Mouse (Mus musculus) stomach, embryonic 14.5 days (tissue): Measurements from ENCODE around the gene Adgrg2. TPM values are rescaled to one million over a fixed set of nuclear protein-coding genes. Genes with fewer than 3 reads are reported as not detected.

Source experiments
- ATAC-seq: fragments of 200-750 bp; cut with Nextera tagmentation; 2 replicates; pipeline ENCODE4 v1.8.0; 2017; ENCODE audit warnings: low read depth, moderate TSS enrichment; ENCODE audit not compliant: insufficient number of reproducible peaks, insufficient read depth, low FRiP score
- H3K27ac ChIP-seq: fragments of 300-500 bp; sonication (generic); 2 replicates; pipeline ENCODE4 v1.5.1; 2014; ENCODE audit warnings: mild to moderate bottlenecking, low read length, moderate library complexity, mixed read lengths
- H3K27me3 ChIP-seq: fragments of 300-500 bp; sonication (generic); 2 replicates; pipeline ENCODE4 v1.6.1; 2014; ENCODE audit warnings: low read length, control low read depth, mixed read lengths; ENCODE audit not compliant: control insufficient read depth, insufficient read depth
- H3K36me3 ChIP-seq: fragments of 300-500 bp; sonication (generic); 2 replicates; pipeline ENCODE4 v1.6.1; 2014; ENCODE audit warnings: mild to moderate bottlenecking, control low read depth, low read length, moderate library complexity, mixed read lengths; ENCODE audit not compliant: control insufficient read depth, insufficient read depth
- H3K4me1 ChIP-seq: fragments of 300-500 bp; sonication (generic); 2 replicates; pipeline ENCODE4 v1.6.1; 2014; ENCODE audit warnings: low read length, control low read depth, mixed read lengths; ENCODE audit not compliant: control insufficient read depth, insufficient read depth
- H3K4me2 ChIP-seq: fragments of 300-500 bp; sonication (generic); replicated peaks from 2 replicates; pipeline ENCODE4 v1.6.1; 2014; ENCODE audit warnings: low read depth, low read length, control low read depth
- H3K4me3 ChIP-seq: fragments of 300-500 bp; sonication (generic); 2 replicates; pipeline ENCODE4 v1.5.1; 2014; ENCODE audit warnings: low read depth, low read length, control low read depth
- H3K9ac ChIP-seq: fragments of 300-500 bp; sonication (generic); replicated peaks from 2 replicates; pipeline ENCODE4 v1.6.1; 2014; ENCODE audit warnings: low read depth, mild to moderate bottlenecking, control low read depth, low read length, moderate library complexity, mixed read lengths
- H3K9me3 ChIP-seq: fragments of 300-500 bp; sonication (generic); 2 replicates; pipeline ENCODE4 v1.6.1; 2016; ENCODE audit warnings: low read depth, low read length, control low read depth; ENCODE audit not compliant: control insufficient read depth
- WGBS: fragments of 180-500 bp; shearing (Covaris S2); extraction: QIAGEN DNeasy Blood & Tissue Kit; methylation state at CpG from one replicate; pipeline ENCODE4 v1.1.7; 2014; 5-methylcytosine and 5-hydroxymethylcytosine counted together
- polyA plus RNA-seq: library from polyadenylated mRNA; unstranded; fragments of >200 nt; fragmentation: Nextera tagmentation; extraction: Ambion mirVana; gene quantifications from 2 replicates; pipeline ENCODE4 v1.2.1, GENCODE M21; 2014

Adgrg2 gene
- 2.9 and 3.3 TPM in 2 replicates for polyA plus RNA-seq

DNA sequence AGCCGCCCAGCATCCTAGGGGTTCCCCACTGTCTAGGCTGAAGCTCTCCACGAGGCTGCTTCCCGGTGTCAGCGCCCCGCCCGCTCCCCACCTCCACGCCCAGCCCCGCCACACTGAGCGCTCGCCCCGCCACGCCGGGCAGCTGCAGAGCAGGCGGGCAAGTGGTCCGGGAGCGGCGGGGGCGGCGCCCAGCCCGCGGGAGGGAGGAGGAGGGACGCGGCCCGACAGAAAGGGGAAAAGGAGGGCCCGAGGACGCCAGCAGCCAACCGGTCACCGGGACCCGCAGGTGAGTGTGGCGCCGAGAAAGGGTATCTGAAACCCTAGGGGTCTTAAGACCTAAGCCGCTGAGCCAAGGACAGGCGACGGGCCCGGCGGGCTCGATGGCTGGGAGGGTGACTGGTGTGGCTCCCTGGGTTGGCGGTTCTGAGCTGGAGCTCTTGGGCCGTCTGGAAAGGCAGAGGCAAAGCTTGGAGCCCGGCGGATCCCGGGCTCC lies at the start of gene Adgrg2:
Gene Adgrg2, plus strand, starts transcription at position 227 of the 493 bp plus-strand sequence.
- Histone ChIP-seq H3K36me3 (no peaks in the 10 kb centered on the region), H3K27ac (no peak within 1 kb of the TSS), H3K4me3 (peak within 1 kb of the TSS; percentile 33), H3K9ac (no peak within 1 kb of the TSS), H3K27me3 (no peaks in the 10 kb centered on the region), H3K4me1 (no peaks in the 10 kb centered on the region), H3K4me2 (peak within 1 kb of the TSS; percentile 57), H3K9me3 (no peaks in the 10 kb centered on the region)
- peak; percentile 79 for ATAC-seq
- WGBS = 12% methylated on average over 42 of the region's 42 CpGs

DNA sequence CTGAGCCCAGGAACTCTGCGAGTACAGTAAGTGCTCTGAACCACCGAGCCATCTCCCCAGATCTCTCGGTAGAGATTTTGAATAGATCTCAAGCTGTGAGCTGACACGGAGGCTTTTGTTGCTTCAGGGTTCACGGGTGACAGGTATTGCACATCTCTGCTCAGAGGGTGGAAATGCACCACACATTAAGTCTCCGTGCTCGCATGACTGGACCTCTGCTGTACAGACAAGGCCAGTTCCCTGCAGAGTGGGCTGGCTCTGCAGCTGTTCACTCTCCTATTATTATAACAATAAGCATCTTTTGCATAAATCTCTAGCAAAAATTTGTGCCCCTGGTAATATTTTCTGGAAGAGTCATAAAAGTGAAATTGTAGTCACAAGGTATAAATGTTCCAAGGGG lies 39.5 kb upstream of the Adgrg2 start:
- H3K4me2 ChIP-seq = no peak overlapping the region
- no peak overlapping the region for H3K27ac ChIP-seq
- H3K36me3 ChIP-seq = no peaks in the 10 kb centered on the region
- no peaks in the 10 kb centered on the region for H3K4me1 ChIP-seq
- H3K9ac ChIP-seq = no peak overlapping the region
- no peak for ATAC-seq
- H3K9me3 ChIP-seq = no peaks in the 10 kb centered on the region
- H3K4me3 ChIP-seq = no peak overlapping the region
- H3K27me3 ChIP-seq = no peaks in the 10 kb centered on the region
- WGBS = 73% methylated on average over 7 of the region's 7 CpGs

DNA sequence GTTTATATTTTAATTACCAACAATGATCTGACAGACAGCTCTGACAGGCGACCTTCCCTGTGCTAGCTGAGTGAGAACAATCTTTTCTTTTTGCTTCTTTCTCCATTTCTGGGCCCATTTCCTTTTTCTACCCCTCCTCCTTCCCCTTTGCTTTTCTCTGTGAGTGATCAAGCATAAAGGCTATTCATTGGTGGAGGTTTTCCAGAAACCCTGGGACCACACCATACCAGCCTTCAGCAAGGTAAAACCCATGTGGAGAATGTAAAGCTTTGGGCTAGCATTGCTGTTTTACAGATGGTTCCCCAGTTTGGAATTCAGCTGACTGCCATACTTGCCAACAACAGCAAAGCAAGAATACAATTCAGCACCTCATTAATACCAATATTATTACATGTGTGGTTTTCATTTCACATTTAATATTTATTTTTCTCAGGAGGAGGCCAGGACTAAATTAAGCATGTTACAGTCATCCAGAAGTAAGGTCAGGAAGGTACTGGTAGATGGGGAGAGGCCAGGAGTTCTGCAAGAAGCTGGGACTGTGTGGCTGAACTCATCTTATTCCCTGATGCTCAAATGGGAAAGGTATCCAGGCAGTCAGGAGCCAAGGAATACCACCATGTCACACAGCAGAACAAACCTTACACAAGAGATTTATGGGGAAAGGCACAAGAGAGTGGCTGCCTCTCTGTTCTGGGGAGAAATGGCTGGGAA lies 38.4 kb upstream of the Adgrg2 start:
- no peak overlapping the region for H3K9ac ChIP-seq
- H3K9me3 ChIP-seq = no peaks in the 10 kb centered on the region
- 50% methylated on average over 1 of the region's 1 CpGs for WGBS
- no peaks in the 10 kb centered on the region for H3K27me3 ChIP-seq
- no peak for ATAC-seq
- no peak overlapping the region for H3K4me3 ChIP-seq
- H3K4me1 ChIP-seq = no peaks in the 10 kb centered on the region
- no peaks in the 10 kb centered on the region for H3K36me3 ChIP-seq
- H3K4me2 ChIP-seq = no peak overlapping the region
- H3K27ac ChIP-seq = no peak overlapping the region

DNA sequence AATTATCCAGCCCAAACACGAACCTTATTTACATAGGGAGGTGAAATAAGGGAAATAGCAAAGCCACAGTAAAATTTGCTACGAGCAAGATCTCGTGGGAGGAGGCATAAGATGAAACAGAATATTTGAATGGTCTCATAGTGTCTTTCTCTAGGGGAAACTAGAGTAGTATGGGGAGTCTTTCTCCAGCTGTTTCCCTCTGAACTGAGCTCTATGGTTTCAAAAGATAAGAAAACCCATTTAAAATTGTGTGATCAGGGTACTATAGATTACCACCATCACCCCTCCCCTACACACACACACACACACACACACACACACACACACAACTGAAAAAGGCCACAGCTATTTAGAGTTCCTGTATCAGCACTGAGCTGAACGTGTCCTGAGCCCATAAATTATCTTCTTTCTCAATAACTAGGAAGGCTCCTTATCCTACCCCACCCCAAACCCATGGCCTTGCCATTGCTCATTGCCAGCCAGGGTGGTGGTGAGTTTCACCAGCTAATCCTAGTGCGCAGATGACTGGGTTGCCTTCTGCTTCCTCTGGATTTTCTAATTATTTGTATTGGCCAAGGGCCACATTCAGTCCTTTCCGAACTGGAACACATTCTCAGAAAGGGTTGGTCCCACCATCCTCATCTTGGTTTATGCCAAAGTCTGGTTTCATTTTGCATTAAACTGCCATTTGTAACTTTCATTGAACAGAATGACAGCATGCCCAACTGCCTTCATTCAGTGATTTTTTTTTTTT lies 5.6 kb upstream of the Adgrg2 start:
- H3K9me3 ChIP-seq = no peaks in the 10 kb centered on the region
- H3K9ac ChIP-seq = no peak overlapping the region
- H3K4me1 ChIP-seq = no peaks in the 10 kb centered on the region
- H3K27ac ChIP-seq = no peak overlapping the region
- H3K27me3 ChIP-seq = no peaks in the 10 kb centered on the region
- H3K36me3 ChIP-seq = no peaks in the 10 kb centered on the region
- 78% methylated on average over 6 of the region's 6 CpGs for WGBS
- no peak for ATAC-seq
- H3K4me3 ChIP-seq = no peak overlapping the region
- no peak overlapping the region for H3K4me2 ChIP-seq

DNA sequence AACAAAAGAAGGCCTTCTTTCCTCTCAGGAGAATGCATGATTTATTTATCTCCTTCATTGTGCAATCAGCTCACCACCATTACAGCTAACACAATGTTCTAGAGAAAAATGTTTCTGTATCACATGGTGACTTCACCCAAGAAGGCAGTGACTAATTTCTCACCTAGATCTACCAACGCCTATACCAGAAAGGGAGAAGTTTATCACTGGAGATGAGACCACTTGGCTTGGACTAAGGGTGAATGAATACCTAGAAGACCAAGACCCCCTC lies 5.1 kb upstream of the Adgrg2 start:
- Histone ChIP-seq H3K27me3 (no peaks in the 10 kb centered on the region), H3K4me2 (no peak overlapping the region), H3K27ac (no peak overlapping the region), H3K9ac (no peak overlapping the region), H3K4me1 (no peaks in the 10 kb centered on the region), H3K9me3 (no peaks in the 10 kb centered on the region), H3K36me3 (no peaks in the 10 kb centered on the region), H3K4me3 (no peak overlapping the region)
- WGBS = 94% methylated on average over 1 of the region's 1 CpGs
- no peak for ATAC-seq

DNA sequence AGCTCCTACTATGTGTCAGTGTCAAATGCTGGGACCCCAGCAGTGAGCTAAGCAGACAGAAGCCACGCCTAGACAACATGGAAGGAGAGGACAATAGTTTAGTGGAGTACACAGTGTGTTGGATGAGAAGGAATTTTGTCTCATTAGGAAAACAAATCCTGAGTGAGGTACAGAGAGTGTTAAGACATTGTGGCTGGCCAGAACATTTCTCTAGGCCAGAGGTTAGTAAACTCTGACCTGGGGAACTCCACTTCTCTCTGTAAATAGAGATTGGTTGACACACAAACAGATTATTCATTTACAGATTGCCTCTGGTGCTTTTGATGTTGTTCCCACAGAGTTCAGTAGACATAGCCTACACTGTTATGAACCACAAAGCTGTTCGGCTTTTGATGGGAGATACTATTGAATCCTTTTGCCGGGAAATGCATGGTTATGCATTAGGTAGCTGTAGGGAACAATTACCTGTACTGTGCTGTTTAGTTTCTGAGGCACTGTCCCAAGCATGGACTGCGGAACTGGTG lies 22.5 kb downstream of the Adgrg2 start:
- ATAC-seq = no peak
- Histone ChIP-seq H3K4me1 (no peaks in the 10 kb centered on the region), H3K9ac (no peak overlapping the region), H3K27me3 (no peaks in the 10 kb centered on the region), H3K36me3 (no peaks in the 10 kb centered on the region), H3K9me3 (no peaks in the 10 kb centered on the region), H3K4me2 (no peak overlapping the region), H3K4me3 (no peak overlapping the region), H3K27ac (no peak overlapping the region)
- WGBS = 74% methylated on average over 4 of the region's 4 CpGs

DNA sequence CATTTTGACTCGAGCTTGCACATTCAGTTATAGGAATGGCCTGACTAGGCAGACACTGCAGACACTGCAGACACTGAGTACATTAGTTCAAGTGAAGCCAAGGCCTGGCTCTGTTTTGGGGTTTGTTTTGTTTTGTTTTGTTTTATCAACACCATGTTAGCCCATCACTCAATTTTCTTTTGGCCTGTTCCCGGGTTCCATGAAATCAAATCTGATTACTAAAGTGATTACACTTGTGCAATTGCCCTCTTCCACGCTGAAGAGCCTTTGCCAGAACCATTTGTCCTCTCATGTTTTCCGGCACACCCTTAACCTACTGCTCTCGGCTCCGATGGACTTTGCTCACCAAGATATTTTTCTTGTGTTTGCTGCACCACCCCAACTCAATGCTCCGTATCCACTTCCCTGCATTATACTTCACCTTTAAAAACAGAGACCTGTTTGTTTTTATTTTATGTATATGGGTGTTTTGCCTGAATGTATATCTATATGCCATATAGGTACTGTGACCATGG lies 23.4 kb downstream of the Adgrg2 start:
- H3K27ac ChIP-seq = no peak overlapping the region
- no peaks in the 10 kb centered on the region for H3K27me3 ChIP-seq
- H3K9ac ChIP-seq = no peak overlapping the region
- no peak overlapping the region for H3K4me3 ChIP-seq
- no peak for ATAC-seq
- 83% methylated on average over 7 of the region's 7 CpGs for WGBS
- H3K9me3 ChIP-seq = no peaks in the 10 kb centered on the region
- no peaks in the 10 kb centered on the region for H3K4me1 ChIP-seq
- no peak overlapping the region for H3K4me2 ChIP-seq
- H3K36me3 ChIP-seq = no peaks in the 10 kb centered on the region

DNA sequence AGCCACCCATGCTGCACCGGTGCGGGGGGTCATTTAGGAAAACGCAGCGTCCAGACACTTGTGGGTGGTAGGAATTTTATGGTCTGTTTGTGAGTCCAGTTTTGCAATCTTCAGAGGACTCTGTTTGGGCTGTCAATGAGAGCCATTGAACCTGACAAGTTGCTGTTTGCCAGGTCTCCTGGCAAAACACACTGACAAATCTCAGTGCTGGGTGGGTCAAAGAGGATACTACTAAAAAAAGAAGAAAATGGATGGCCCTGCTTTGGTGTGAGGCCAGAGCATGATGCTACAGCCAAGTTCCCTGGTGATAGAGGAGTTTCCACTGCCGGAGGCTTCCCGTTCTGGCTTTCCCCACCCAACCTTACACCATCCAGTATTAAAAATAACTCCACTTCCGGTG lies 27.9 kb downstream of the Adgrg2 start:
- 79% methylated on average over 7 of the region's 7 CpGs for WGBS
- Histone ChIP-seq H3K27me3 (no peaks in the 10 kb centered on the region), H3K36me3 (no peaks in the 10 kb centered on the region), H3K4me3 (no peak overlapping the region), H3K27ac (no peak overlapping the region), H3K4me2 (no peak overlapping the region), H3K9ac (no peak overlapping the region), H3K9me3 (no peaks in the 10 kb centered on the region), H3K4me1 (no peaks in the 10 kb centered on the region)
- no peak for ATAC-seq
